Comparison of ENCODE assay signal across 9 mouse cellular contexts in the genomic region with DNA sequence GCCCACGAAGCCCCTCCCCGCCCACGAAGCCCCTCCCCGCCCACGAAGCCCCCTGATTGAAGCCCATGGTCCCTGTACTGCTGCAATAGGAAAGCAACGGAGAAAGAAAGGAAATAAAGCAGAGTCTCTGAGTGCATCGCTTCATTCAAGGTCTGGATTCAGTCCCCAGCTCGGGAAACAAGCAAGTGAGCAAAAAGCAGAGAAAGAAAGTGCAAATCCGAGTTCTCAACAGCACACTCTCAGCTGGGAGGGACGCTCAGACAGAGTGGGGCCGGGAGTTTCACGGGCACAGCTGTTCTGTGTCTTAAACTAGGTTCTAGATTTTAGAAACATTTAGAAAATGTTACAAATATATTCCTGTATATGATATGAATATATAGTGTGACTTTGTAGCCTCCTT. TPM values are rescaled to one million over a fixed set of nuclear protein-coding genes. Genes with fewer than 3 reads are reported as not detected.
A peak's percentile ranks its signal among the peaks of the same experiment; 100 is the strongest.
DNase-seq lines count a peak whose midpoint lies in the region; ATAC-seq lines count a peak whose summit lies in the region.
"Had no signal": no experiment of that assay in that cellular context is flagged by ENCODE, and none has a peak within 500 bp of the region (broad histone marks: within the 10 kb centered on the region; RNA-seq: fewer than 3 reads in every experiment).

No protein-coding gene starts in this region.

- ATAC-seq in heart, embryonic 13.5 days (ENCODE audit: extremely low read depth, insufficient number of reproducible peaks, low FRiP score, low TSS enrichment) = no peak
- ATAC-seq in embryonic facial prominence, embryonic 11.5 days (replicated peaks; ENCODE audit: insufficient number of reproducible peaks, low FRiP score, low TSS enrichment, low read depth) = 0 out of 2 replicates have a peak, but pooled peaks have one; percentile 41
- peak; percentile 43; the same call in 1 of the 2 replicates for ATAC-seq in hindbrain, embryonic 15.5 days (ENCODE audit: low FRiP score, low read depth)
- peak; percentile 39; the same call in 1 of the 2 replicates for ATAC-seq in midbrain, embryonic 14.5 days (ENCODE audit: low FRiP score, low TSS enrichment)

- DNase-seq in heart, postnatal 4 days = no peak
- peak; percentile 19 for DNase-seq in embryonic facial prominence, embryonic 11.5 days (ENCODE audit: low spot score)
- peak; percentile 65 for DNase-seq in midbrain, embryonic 14.5 days
- no peak for DNase-seq in layer of hippocampus, adult 9-11 months
- DNase-seq in spleen, adult 12 weeks (ENCODE audit: low spot score) = no peak
- no peak for DNase-seq in spleen, postnatal 36 days (ENCODE audit: low spot score in 2 of 2)

- H3K4me3 ChIP-seq in heart, embryonic 13.5 days = peak overlapping the region; percentile 51
- H3K4me3 ChIP-seq in embryonic facial prominence, embryonic 11.5 days (ENCODE audit: low read depth, low read length) = peak overlapping the region; percentile 33
- H3K4me3 ChIP-seq in hindbrain, embryonic 15.5 days = peak overlapping the region; percentile 39
- H3K4me3 ChIP-seq in midbrain, embryonic 14.5 days (replicated peaks; ENCODE audit: low read depth, low read length) = peak overlapping the region; percentile 30

- peak overlapping the region; percentile 76 for H3K9ac ChIP-seq in heart, embryonic 13.5 days
- peak overlapping the region; percentile 28; the same call in 1 of the 2 replicates for H3K9ac ChIP-seq in embryonic facial prominence, embryonic 11.5 days (replicated peaks; ENCODE audit: low read length)
- 0 out of 2 replicates have a peak overlapping the region, but pooled peaks have one; percentile 36 for H3K9ac ChIP-seq in hindbrain, embryonic 15.5 days
- no peak overlapping the region for H3K9ac ChIP-seq in midbrain, embryonic 14.5 days (replicated peaks; ENCODE audit: low read length)

- peaks cover 5% of the 10 kb centered on the region; the same call in 1 of the 2 replicates for H3K4me1 ChIP-seq in heart, embryonic 13.5 days
- no peaks in the 10 kb centered on the region for H3K4me1 ChIP-seq in embryonic facial prominence, embryonic 11.5 days (ENCODE audit: control insufficient read depth, insufficient read depth, low read length)
- peaks cover 16% of the 10 kb centered on the region for H3K4me1 ChIP-seq in hindbrain, embryonic 15.5 days (replicated peaks)
- peaks cover 14% of the 10 kb centered on the region for H3K4me1 ChIP-seq in midbrain, embryonic 14.5 days (ENCODE audit: control insufficient read depth, insufficient read depth, low read length)

- 3% methylated on average over 12 of the region's 12 CpGs for WGBS in heart, embryonic 13.5 days
- WGBS in embryonic facial prominence, embryonic 11.5 days = 6% methylated on average over 12 of the region's 12 CpGs
- 4% methylated on average over 12 of the region's 12 CpGs for WGBS in hindbrain, embryonic 15.5 days
- 3% methylated on average over 12 of the region's 12 CpGs for WGBS in midbrain, embryonic 14.5 days

- H3K4me2 ChIP-seq in heart, embryonic 13.5 days = peak overlapping the region; percentile 73
- H3K4me2 ChIP-seq in embryonic facial prominence, embryonic 11.5 days (ENCODE audit: low read depth, low read length) = peak overlapping the region; percentile 50
- H3K4me2 ChIP-seq in hindbrain, embryonic 15.5 days = peak overlapping the region; percentile 60
- H3K4me2 ChIP-seq in midbrain, embryonic 14.5 days (ENCODE audit: low read length) = peak overlapping the region; percentile 54

- H3K27ac ChIP-seq in heart, embryonic 13.5 days (replicated peaks) = no peak overlapping the region
- no peak overlapping the region for H3K27ac ChIP-seq in embryonic facial prominence, embryonic 11.5 days (replicated peaks; ENCODE audit: low read depth, low read length)
- H3K27ac ChIP-seq in hindbrain, embryonic 15.5 days (replicated peaks) = peak overlapping the region; percentile 59; the same call in 1 of the 2 replicates
- 0 out of 2 replicates have a peak overlapping the region, but pooled peaks have one; percentile 20 for H3K27ac ChIP-seq in midbrain, embryonic 14.5 days (replicated peaks; ENCODE audit: low read depth, low read length)

- no peaks in the 10 kb centered on the region for H3K27me3 ChIP-seq in heart, embryonic 13.5 days (replicated peaks)
- H3K27me3 ChIP-seq in embryonic facial prominence, embryonic 11.5 days (ENCODE audit: control insufficient read depth, insufficient read depth, low read length) = no peaks in the 10 kb centered on the region
- 0 out of 2 replicates have a peak, but pooled peaks cover 6% of the 10 kb centered on the region for H3K27me3 ChIP-seq in hindbrain, embryonic 15.5 days
- no peaks in the 10 kb centered on the region for H3K27me3 ChIP-seq in midbrain, embryonic 14.5 days (ENCODE audit: control insufficient read depth, insufficient read depth, low read length)
- H3K27me3 ChIP-seq: CH12.LX had no signal

- no peaks in the 10 kb centered on the region for H3K36me3 ChIP-seq in heart, embryonic 13.5 days
- H3K36me3 ChIP-seq in embryonic facial prominence, embryonic 11.5 days (replicated peaks; ENCODE audit: control insufficient read depth, insufficient read depth, low read depth, low read length) = no peaks in the 10 kb centered on the region
- no peaks in the 10 kb centered on the region for H3K36me3 ChIP-seq in hindbrain, embryonic 15.5 days
- no peaks in the 10 kb centered on the region for H3K36me3 ChIP-seq in midbrain, embryonic 14.5 days (ENCODE audit: control insufficient read depth, insufficient read depth, low read length)

- no peaks in the 10 kb centered on the region for H3K9me3 ChIP-seq in heart, embryonic 13.5 days
- H3K9me3 ChIP-seq in embryonic facial prominence, embryonic 11.5 days (replicated peaks; ENCODE audit: control insufficient read depth, low read length) = no peaks in the 10 kb centered on the region
- no peaks in the 10 kb centered on the region for H3K9me3 ChIP-seq in hindbrain, embryonic 15.5 days
- no peaks in the 10 kb centered on the region for H3K9me3 ChIP-seq in midbrain, embryonic 14.5 days (ENCODE audit: control insufficient read depth, low read length)

RNA-seq across cellular contexts. Expression of gene Hs6st3, which starts 14.6 kb away (rescaled TPM):
- not detected in 2 replicates for polyA plus RNA-seq in heart, embryonic 13.5 days (2015; fragmentation: Nextera tagmentation; extraction: Ambion mirVana)
- under 1 TPM in 1 of 2 experiments, not detected in 1; 0.16 TPM for total RNA-seq in heart, postnatal 4 days (2021)
- polyA plus RNA-seq in embryonic facial prominence, embryonic 11.5 days (2014; fragmentation: Nextera tagmentation; extraction: Ambion mirVana) = 0.20 and 0.24 TPM in 2 replicates
- 2.6 and 3.0 TPM in 2 replicates for polyA plus RNA-seq in hindbrain, embryonic 15.5 days (2015; fragmentation: Nextera tagmentation; extraction: Ambion mirVana)
- polyA plus RNA-seq in midbrain, embryonic 14.5 days (2014; fragmentation: Nextera tagmentation; extraction: Ambion mirVana) = 2.9 and 7.8 TPM in 2 replicates
- total RNA-seq: CH12.LX had no signal

RNA-seq across cellular contexts. Expression of gene Uggt2, which starts 24.4 kb away (rescaled TPM):
- 6.8 and 7.2 TPM in 2 replicates for polyA plus RNA-seq in heart, embryonic 13.5 days (2015; fragmentation: Nextera tagmentation; extraction: Ambion mirVana)
- 1 to 10 TPM; 5.5 to 7.9 TPM for total RNA-seq in heart, postnatal 4 days (2021)
- polyA plus RNA-seq in embryonic facial prominence, embryonic 11.5 days (2014; fragmentation: Nextera tagmentation; extraction: Ambion mirVana) = 13.5 and 15.6 TPM in 2 replicates
- 18.9 and 20.4 TPM in 2 replicates for polyA plus RNA-seq in hindbrain, embryonic 15.5 days (2015; fragmentation: Nextera tagmentation; extraction: Ambion mirVana)
- 24.4 and 27.9 TPM in 2 replicates for polyA plus RNA-seq in midbrain, embryonic 14.5 days (2014; fragmentation: Nextera tagmentation; extraction: Ambion mirVana)

Comparison
In these comparisons a context has a peak if more than half of its experiments do, and no peak if none do; other contexts are left out.
1. H3K27ac ChIP-seq: peak in hindbrain, embryonic 15.5 days (single experiment) and midbrain, embryonic 14.5 days (single experiment); none in heart, embryonic 13.5 days (single experiment) and embryonic facial prominence, embryonic 11.5 days (single experiment).
2. DNase-seq: peak in embryonic facial prominence, embryonic 11.5 days (single experiment) and midbrain, embryonic 14.5 days (single experiment); none in heart, postnatal 4 days (single experiment), layer of hippocampus, adult 9-11 months (single experiment), spleen, adult 12 weeks (single experiment) and spleen, postnatal 36 days (0 of 2).
3. Peak in every context shown above with its lines, with median percentiles within 50 percentile points of each other: H3K4me2 ChIP-seq and H3K4me3 ChIP-seq.